Mouse (Mus musculus): ENCODE measurements around the gene Otof. TPM values are rescaled to one million over a fixed set of nuclear protein-coding genes. Genes with fewer than 3 reads are reported as not detected.

Gene Otof
- total RNA-seq, 2 experiments from 2014 or later: 0.10 to 0.14 TPM

- no peak for TF ChIP-seq CTCF (IDR thresholded peaks at IDR 0.05)
- H3K27ac ChIP-seq: no peak overlapping the region
- intact Hi-C loops (cut with DNase I): no loop called here
- no peak for DNase-seq
- H3K4me3 ChIP-seq: no peak overlapping the region
Measured at GRCm38 (mm10) chr5:30415876-30416275, 45.9 kb downstream of the Otof start.

GRCm38 (mm10) chr5:30415381-30415780 is 46.4 kb downstream of the Otof start:
- no peak for TF ChIP-seq CTCF (IDR thresholded peaks at IDR 0.05)
- intact Hi-C loops (cut with DNase I): no loop called here

GRCm38 (mm10) chr5:30411524-30411923 is 50.2 kb downstream of the Otof start:
- TF ChIP-seq CTCF (IDR thresholded peaks at IDR 0.05): no peak
- Histone ChIP-seq H3K4me3 (no peak overlapping the region), H3K27ac (no peak overlapping the region)
- intact Hi-C loops (cut with DNase I): no loop called here
- peak; percentile 28 for DNase-seq

More at GRCm38 (mm10) chr5:30415381-30415780, 46.4 kb downstream of the Otof start:
- H3K4me3 ChIP-seq: no peak overlapping the region
- no peak for DNase-seq
- no peak overlapping the region for H3K27ac ChIP-seq

- H3K27ac ChIP-seq: no peak overlapping the region
- no peak for TF ChIP-seq CTCF (IDR thresholded peaks at IDR 0.05)
Measured at GRCm38 (mm10) chr5:30406876-30407275, 54.9 kb downstream of the Otof start.

GRCm38 (mm10) chr5:30401165-30401564 is 60.6 kb downstream of the Otof start:
- no peak for DNase-seq
- TF ChIP-seq CTCF (IDR thresholded peaks at IDR 0.05): no peak
- intact Hi-C loops (cut with DNase I): no loop called here
- Histone ChIP-seq H3K27ac (peak overlapping the region; percentile 1; the same call in 1 of the 2 replicates), H3K4me3 (no peak overlapping the region)

More at GRCm38 (mm10) chr5:30406876-30407275, 54.9 kb downstream of the Otof start:
- intact Hi-C loops (cut with DNase I): no loop called here
- no peak for DNase-seq
- H3K4me3 ChIP-seq: no peak overlapping the region

GRCm38 (mm10) chr5:30400521-30400920 is 61.2 kb downstream of the Otof start:
- no peak for TF ChIP-seq CTCF (IDR thresholded peaks at IDR 0.05)
- Histone ChIP-seq H3K4me3 (no peak overlapping the region), H3K27ac (peak overlapping the region; percentile 1; the same call in 1 of the 2 replicates)
- intact Hi-C loops (cut with DNase I): no loop called here
- no peak for DNase-seq

- Histone ChIP-seq H3K27ac (peak overlapping the region; percentile 16; the same call in 1 of the 2 replicates), H3K4me3 (no peak overlapping the region)
- intact Hi-C loops (cut with DNase I): loop anchor here (2.0 to 10.0 kb wide), 2 partner anchors 91 to 253 kb away; partner anchors contain the start of gene Slc35f6
- TF ChIP-seq CTCF (IDR thresholded peaks at IDR 0.05): peak; percentile 91
- peak; percentile 79 for DNase-seq
Measured at GRCm38 (mm10) chr5:30391473-30391872, 70.3 kb downstream of the Otof start.

GRCm38 (mm10) chr5:30389836-30390235 is 71.9 kb downstream of the Otof start:
- no peak for TF ChIP-seq CTCF (IDR thresholded peaks at IDR 0.05)
- Histone ChIP-seq H3K4me3 (no peak overlapping the region), H3K27ac (no peak overlapping the region)
- no peak for DNase-seq
- intact Hi-C loops (cut with DNase I): loop anchor here (2.0 to 10.0 kb wide), 2 partner anchors 93 to 255 kb away; partner anchors contain the start of gene Slc35f6

GRCm38 (mm10) chr5:30387726-30388125 is 74.0 kb downstream of the Otof start:
- intact Hi-C loops (cut with DNase I): no loop called here
- TF ChIP-seq CTCF (IDR thresholded peaks at IDR 0.05): peak; percentile 21; the same call in 1 of the 2 replicates
- Histone ChIP-seq H3K27ac (no peak overlapping the region), H3K4me3 (no peak overlapping the region)
- DNase-seq: no peak

- intact Hi-C loops (cut with DNase I): no loop called here
- no peak for TF ChIP-seq CTCF (IDR thresholded peaks at IDR 0.05)
Measured at GRCm38 (mm10) chr5:30382876-30383275, 78.9 kb downstream of the Otof start.

GRCm38 (mm10) chr5:30369426-30369825 is 92.3 kb downstream of the Otof start:
- TF ChIP-seq CTCF (IDR thresholded peaks at IDR 0.05): no peak
- no peak overlapping the region for H3K27ac ChIP-seq
- no peak overlapping the region for H3K4me3 ChIP-seq
- intact Hi-C loops (cut with DNase I): no loop called here
- DNase-seq: peak; percentile 79

More at GRCm38 (mm10) chr5:30382876-30383275, 78.9 kb downstream of the Otof start:
- no peak overlapping the region for H3K4me3 ChIP-seq
- H3K27ac ChIP-seq: no peak overlapping the region
- peak; percentile 10 for DNase-seq

- DNase-seq: no peak
- Histone ChIP-seq H3K27ac (no peak overlapping the region), H3K4me3 (no peak overlapping the region)
- no peak for TF ChIP-seq CTCF (IDR thresholded peaks at IDR 0.05)
- intact Hi-C loops (cut with DNase I): no loop called here
Measured at GRCm38 (mm10) chr5:30367405-30367804, 94.3 kb downstream of the Otof start.

- intact Hi-C loops (cut with DNase I): no loop called here
- H3K27ac ChIP-seq: no peak overlapping the region
- DNase-seq: peak; percentile 55
- no peak for TF ChIP-seq CTCF (IDR thresholded peaks at IDR 0.05)
- H3K4me3 ChIP-seq: no peak overlapping the region
Measured at GRCm38 (mm10) chr5:30358436-30359099, 103.2 kb downstream of the Otof start.

- no peak overlapping the region for H3K4me3 ChIP-seq
- intact Hi-C loops (cut with DNase I): no loop called here
- DNase-seq: no peak
- no peak for TF ChIP-seq CTCF (IDR thresholded peaks at IDR 0.05)
- H3K27ac ChIP-seq: no peak overlapping the region
Measured at GRCm38 (mm10) chr5:30356647-30357046, 105.1 kb downstream of the Otof start.

Measured in gastrocnemius, adult 2 months (tissue).